Mouse (Mus musculus): Measurements from ENCODE around the gene Emx1. TPM values are rescaled to one million over a fixed set of nuclear protein-coding genes. Genes with fewer than 3 reads are reported as not detected.
"Not testable (repeated sequence)": the region's sequence is repeated elsewhere in the genome, so short reads cannot be mapped to it uniquely, and the experiment has no call there.

The Emx1 gene
- polyA plus RNA-seq (2012; rRNA removed): not detected in 2 replicates

- Histone ChIP-seq H3K4me3 (ENCODE audit: extremely low read depth, insufficient read depth, insufficient read length) (no peak within 1 kb of the TSS), H3K4me1 (ENCODE audit: control insufficient read depth, insufficient read depth, insufficient read length) (no peaks in the 10 kb centered on the region; the same call in 1 of the 2 replicates), H3K27me3 (ENCODE audit: control insufficient read depth, insufficient read depth, low read length) (peaks cover 31% of the 10 kb centered on the region), H3K36me3 (ENCODE audit: control insufficient read depth, insufficient read depth, low read length) (no peaks in the 10 kb centered on the region), H3K27ac (ENCODE audit: insufficient read depth, low read length) (no peak within 1 kb of the TSS)
- 2% methylated on average over 67 of the region's 81 CpGs for WGBS
- DNase-seq (ENCODE audit: low read depth in 1 of 2, low spot score in 2 of 2): no peak
- TF ChIP-seq CTCF (IDR thresholded peaks at IDR 0.05; ENCODE audit: extremely low read depth, insufficient read depth, insufficient read length, insufficient replicate concordance) (no peak), POLR2A (IDR thresholded peaks at IDR 0.05; ENCODE audit: low read depth, low read length) (no peak)
Measured at GRCm38 (mm10) chr6:85187340-85188211, at the start of gene Emx1. TSS of gene Emx1 (plus strand) at chr6:85187438.

DNA sequence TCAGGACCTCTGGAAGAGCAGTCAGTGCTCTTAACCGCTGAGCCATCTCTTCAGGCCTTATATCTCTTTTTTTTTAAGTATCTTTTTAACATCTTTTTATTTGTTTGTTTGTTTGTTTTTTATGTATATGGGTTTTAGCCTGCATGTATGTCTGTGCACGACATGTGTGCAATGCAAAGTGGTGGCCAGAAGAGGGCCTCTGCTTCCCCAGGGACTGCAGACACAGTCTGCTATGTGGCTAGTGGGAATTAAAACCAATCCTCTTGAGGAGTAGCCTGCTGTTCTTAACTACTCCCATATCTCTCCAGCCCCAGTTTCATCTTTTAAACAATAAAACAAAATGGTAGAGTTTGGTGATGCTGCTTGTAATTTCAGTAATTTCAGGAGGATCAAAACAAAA lies 47.7 kb upstream of the Emx1 start:
- WGBS: 91% methylated on average over 2 of the region's 2 CpGs
- DNase-seq (ENCODE audit: low read depth in 1 of 2, low spot score in 2 of 2): no peak
- no peaks in the 10 kb centered on the region for H3K4me1 ChIP-seq (ENCODE audit: control insufficient read depth, insufficient read depth, insufficient read length)
- no peaks in the 10 kb centered on the region for H3K27me3 ChIP-seq (ENCODE audit: control insufficient read depth, insufficient read depth, low read length)
- no peak overlapping the region for H3K27ac ChIP-seq (ENCODE audit: insufficient read depth, low read length)
- no peaks in the 10 kb centered on the region for H3K36me3 ChIP-seq (ENCODE audit: control insufficient read depth, insufficient read depth, low read length)
- H3K4me3 ChIP-seq (ENCODE audit: extremely low read depth, insufficient read depth, insufficient read length): no peak overlapping the region
- TF ChIP-seq CTCF (IDR thresholded peaks at IDR 0.05; ENCODE audit: extremely low read depth, insufficient read depth, insufficient read length, insufficient replicate concordance): no peak
- TF ChIP-seq POLR2A (IDR thresholded peaks at IDR 0.05; ENCODE audit: low read depth, low read length): no peak

- H3K36me3 ChIP-seq (ENCODE audit: control insufficient read depth, insufficient read depth, low read length); H3K27me3 ChIP-seq (ENCODE audit: control insufficient read depth, insufficient read depth, low read length); H3K4me1 ChIP-seq (ENCODE audit: control insufficient read depth, insufficient read depth, insufficient read length); H3K4me3 ChIP-seq (ENCODE audit: extremely low read depth, insufficient read depth, insufficient read length); H3K27ac ChIP-seq (ENCODE audit: insufficient read depth, low read length): not testable (repeated sequence)
- 10% methylated on average over 7 of the region's 7 CpGs for WGBS
- TF ChIP-seq CTCF (IDR thresholded peaks at IDR 0.05; ENCODE audit: extremely low read depth, insufficient read depth, insufficient read length, insufficient replicate concordance): peak; percentile 11; the same call in 1 of the 2 replicates
- peak in 1 of 2 experiments; percentile 15 for DNase-seq (ENCODE audit: low read depth in 1 of 2, low spot score in 2 of 2)
Measured at GRCm38 (mm10) chr6:85141013-85141412, 46.2 kb upstream of the Emx1 start.

- no peak overlapping the region for H3K27ac ChIP-seq (ENCODE audit: insufficient read depth, low read length)
- TF ChIP-seq POLR2A (IDR thresholded peaks at IDR 0.05; ENCODE audit: low read depth, low read length): no peak
- no peak for TF ChIP-seq CTCF (IDR thresholded peaks at IDR 0.05; ENCODE audit: extremely low read depth, insufficient read depth, insufficient read length, insufficient replicate concordance)
- WGBS: 67% methylated on average over 3 of the region's 3 CpGs
- H3K4me3 ChIP-seq (ENCODE audit: extremely low read depth, insufficient read depth, insufficient read length): no peak overlapping the region
- H3K27me3 ChIP-seq (ENCODE audit: control insufficient read depth, insufficient read depth, low read length): no peaks in the 10 kb centered on the region; the same call in 1 of the 2 replicates
- no peaks in the 10 kb centered on the region for H3K36me3 ChIP-seq (ENCODE audit: control insufficient read depth, insufficient read depth, low read length)
- no peak for DNase-seq (ENCODE audit: low read depth in 1 of 2, low spot score in 2 of 2)
- H3K4me1 ChIP-seq (ENCODE audit: control insufficient read depth, insufficient read depth, insufficient read length): no peaks in the 10 kb centered on the region
Measured at GRCm38 (mm10) chr6:85144466-85144865, 42.8 kb upstream of the Emx1 start.

- Histone ChIP-seq H3K27me3 (ENCODE audit: control insufficient read depth, insufficient read depth, low read length) (no peaks in the 10 kb centered on the region; the same call in 1 of the 2 replicates), H3K27ac (ENCODE audit: insufficient read depth, low read length) (no peak overlapping the region), H3K36me3 (ENCODE audit: control insufficient read depth, insufficient read depth, low read length) (no peaks in the 10 kb centered on the region), H3K4me1 (ENCODE audit: control insufficient read depth, insufficient read depth, insufficient read length) (no peaks in the 10 kb centered on the region), H3K4me3 (ENCODE audit: extremely low read depth, insufficient read depth, insufficient read length) (no peak overlapping the region)
- WGBS: 47% methylated on average over 3 of the region's 3 CpGs
- TF ChIP-seq CTCF (IDR thresholded peaks at IDR 0.05; ENCODE audit: extremely low read depth, insufficient read depth, insufficient read length, insufficient replicate concordance) (no peak), POLR2A (IDR thresholded peaks at IDR 0.05; ENCODE audit: low read depth, low read length) (no peak)
- DNase-seq (ENCODE audit: low read depth in 1 of 2, low spot score in 2 of 2): no peak
Measured at GRCm38 (mm10) chr6:85147636-85148035, 39.6 kb upstream of the Emx1 start.

GRCm38 (mm10) chr6:85150386-85150785 lies 36.9 kb upstream of the Emx1 start:
- Histone ChIP-seq H3K27me3 (ENCODE audit: control insufficient read depth, insufficient read depth, low read length) (peaks cover 3% of the 10 kb centered on the region), H3K4me3 (ENCODE audit: extremely low read depth, insufficient read depth, insufficient read length) (no peak overlapping the region), H3K27ac (ENCODE audit: insufficient read depth, low read length) (no peak overlapping the region), H3K36me3 (ENCODE audit: control insufficient read depth, insufficient read depth, low read length) (no peaks in the 10 kb centered on the region), H3K4me1 (ENCODE audit: control insufficient read depth, insufficient read depth, insufficient read length) (no peaks in the 10 kb centered on the region; the same call in 1 of the 2 replicates)
- WGBS: 70% methylated on average over 3 of the region's 3 CpGs
- TF ChIP-seq POLR2A (IDR thresholded peaks at IDR 0.05; ENCODE audit: low read depth, low read length) (no peak), CTCF (IDR thresholded peaks at IDR 0.05; ENCODE audit: extremely low read depth, insufficient read depth, insufficient read length, insufficient replicate concordance) (no peak)
- no peak for DNase-seq (ENCODE audit: low read depth in 1 of 2, low spot score in 2 of 2)

Measured in spleen, adult 2 months (tissue).